In genomic region chr4:134683008-134683407, GRCm38 (mm10) we compare ENCODE assay signal across 8 mouse cellular contexts. TPM values are rescaled to one million over a fixed set of nuclear protein-coding genes. Genes with fewer than 3 reads are reported as not detected.
DNase-seq lines count a peak whose midpoint lies in the region; ATAC-seq and TF ChIP-seq lines count a peak whose summit lies in the region.

No protein-coding gene starts in this region.

- peaks cover 10% of the 10 kb centered on the region for H3K9me3 ChIP-seq in limb, embryonic 12.5 days
- peaks cover 3% of the 10 kb centered on the region for H3K9me3 ChIP-seq in limb, embryonic 10.5 days (replicated peaks)
- no peaks in the 10 kb centered on the region for H3K9me3 ChIP-seq in midbrain, postnatal 0 days (ENCODE audit: low read length)

- DNase-seq in CD4-positive, CD25-positive, alpha-beta regulatory T cell, adult 2 months (ENCODE audit: low read depth, low spot score) = peak; percentile 41
- DNase-seq in limb, embryonic 10.5 days (ENCODE audit: low spot score) = no peak
- DNase-seq in induced T-regulatory cell, adult 2 months (ENCODE audit: low read depth) = peak; percentile 43
- DNase-seq in midbrain, postnatal 0 days (ENCODE audit: low spot score) = peak; percentile 64
- no peak for DNase-seq in frontal cortex, postnatal 14 days (ENCODE audit: low spot score in 2 of 2)
- DNase-seq in adrenal gland, postnatal 4 days (ENCODE audit: low spot score in 2 of 2) = no peak

- H3K27ac ChIP-seq in limb, embryonic 12.5 days = peak overlapping the region; percentile 62
- H3K27ac ChIP-seq in limb, embryonic 10.5 days = no peak overlapping the region
- peak overlapping the region; percentile 43 for H3K27ac ChIP-seq in midbrain, postnatal 0 days (ENCODE audit: low read depth, low read length)

- H3K36me3 ChIP-seq in limb, embryonic 12.5 days = no peaks in the 10 kb centered on the region
- peaks cover 6% of the 10 kb centered on the region; the same call in 1 of the 2 replicates for H3K36me3 ChIP-seq in limb, embryonic 10.5 days
- no peaks in the 10 kb centered on the region for H3K36me3 ChIP-seq in midbrain, postnatal 0 days (ENCODE audit: insufficient read depth, low read length)

- H3K4me2 ChIP-seq in limb, embryonic 12.5 days = no peak overlapping the region
- H3K4me2 ChIP-seq in midbrain, postnatal 0 days (ENCODE audit: low read depth, low read length, poor library complexity, severe bottlenecking) = no peak overlapping the region

- TF ChIP-seq CTCF in midbrain, postnatal 0 days (IDR thresholded peaks at IDR 0.05) = no peak

- no peaks in the 10 kb centered on the region for H3K27me3 ChIP-seq in limb, embryonic 12.5 days
- H3K27me3 ChIP-seq in limb, embryonic 10.5 days (ENCODE audit: low read depth, poor library complexity, severe bottlenecking) = no peaks in the 10 kb centered on the region
- H3K27me3 ChIP-seq in midbrain, postnatal 0 days (ENCODE audit: insufficient read depth, low read length) = no peaks in the 10 kb centered on the region

- H3K9ac ChIP-seq in limb, embryonic 12.5 days (replicated peaks) = no peak overlapping the region
- 0 out of 2 replicates have a peak overlapping the region, but pooled peaks have one; percentile 19 for H3K9ac ChIP-seq in midbrain, postnatal 0 days (replicated peaks; ENCODE audit: low read length, poor library complexity, severe bottlenecking)

- no peak overlapping the region for H3K4me3 ChIP-seq in limb, embryonic 12.5 days (replicated peaks)
- H3K4me3 ChIP-seq in limb, embryonic 10.5 days = no peak overlapping the region
- no peak overlapping the region for H3K4me3 ChIP-seq in midbrain, postnatal 0 days (ENCODE audit: low read depth, low read length)

- peaks cover 29% of the 10 kb centered on the region for H3K4me1 ChIP-seq in limb, embryonic 12.5 days (replicated peaks)
- H3K4me1 ChIP-seq in limb, embryonic 10.5 days = peaks cover 22% of the 10 kb centered on the region
- 0 out of 2 replicates have a peak, but pooled peaks cover 6% of the 10 kb centered on the region for H3K4me1 ChIP-seq in midbrain, postnatal 0 days (ENCODE audit: insufficient read depth, low read length)

- no peak for ATAC-seq in CD4-positive, CD25-positive, alpha-beta regulatory T cell, adult 4 months
- no peak for ATAC-seq in limb, embryonic 12.5 days (ENCODE audit: insufficient number of reproducible peaks, insufficient read depth, low FRiP score, low TSS enrichment, low read depth)
- no peak for ATAC-seq in midbrain, postnatal 0 days (ENCODE audit: low FRiP score)

- 53% methylated on average over 13 of the region's 13 CpGs for WGBS in limb, embryonic 12.5 days
- WGBS in limb, embryonic 10.5 days = 72% methylated on average over 13 of the region's 13 CpGs
- 50% methylated on average over 13 of the region's 13 CpGs for WGBS in midbrain, postnatal 0 days

RNA-seq across cellular contexts. Expression of gene Man1c1, which starts 21.1 kb away (rescaled TPM):
- 1 to 10 TPM; 1.0 to 1.4 TPM for polyA plus RNA-seq in CD4-positive, CD25-positive, alpha-beta regulatory T cell, adult 4 months (2017; shearing (Covaris generic))
- 2.9 and 3.4 TPM in 2 replicates for polyA plus RNA-seq in limb, embryonic 12.5 days (2016; fragmentation: Nextera tagmentation; extraction: Ambion mirVana)
- 1.6 and 2.0 TPM in 2 replicates for polyA plus RNA-seq in limb, embryonic 10.5 days (2016; fragmentation: Nextera tagmentation; extraction: Ambion mirVana)
- 17.1 and 28.7 TPM in 2 replicates for total RNA-seq in midbrain, postnatal 0 days (2014; rRNA removed)
- 2.7 and 3.4 TPM in 2 replicates for polyA plus RNA-seq in midbrain, postnatal 0 days (2015; fragmentation: Nextera tagmentation; extraction: Ambion mirVana)
- 10 to 100 TPM; 28.6 to 29.6 TPM for total RNA-seq in adrenal gland, postnatal 4 days (2021)

Comparison
In these comparisons a context has a peak if more than half of its experiments do, and no peak if none do; other contexts are left out.
1. DNase-seq: peak in CD4-positive, CD25-positive, alpha-beta regulatory T cell, adult 2 months (single experiment), induced T-regulatory cell, adult 2 months (single experiment) and midbrain, postnatal 0 days (single experiment); none in limb, embryonic 10.5 days (single experiment), frontal cortex, postnatal 14 days (0 of 2) and adrenal gland, postnatal 4 days (0 of 2).